Mouse (Mus musculus) ES-Bruce4 (cell line): Measurements from ENCODE around the gene Galnt16.

Experiments used
- CTCF ChIP-seq: IDR thresholded peaks from one replicate; pipeline ENCODE4 v1.8.1; 2011; ENCODE audit warnings: low read depth, low read length
- POLR2A ChIP-seq: IDR thresholded peaks from one replicate; pipeline ENCODE4 v1.8.1; 2011; ENCODE audit warnings: low read length; ENCODE audit not compliant: insufficient read depth

GRCm38 (mm10) chr12:80517977-80518376, at the start of gene Galnt16:
- TF ChIP-seq CTCF = no peak
- TF ChIP-seq POLR2A = no peak
